Mouse (Mus musculus): ENCODE measurements at regions not wholly inside any gene's neighbourhood (a gene's known extent, or its start where the extent isn't known, plus 50 kb on each side); places are given as distances from the start of the nearest gene placed in this dataset.

- DNase-seq (ENCODE audit: low spot score): no peak
Observed at GRCm38 (mm10) chr5:35162607-35163006, 57.0 kb upstream of the Lrpap1 start.

- no peak for DNase-seq (ENCODE audit: low spot score)
Observed at GRCm38 (mm10) chr5:35162120-35162519, 56.6 kb upstream of the Lrpap1 start.

- no peak for DNase-seq (ENCODE audit: low spot score)
Observed at GRCm38 (mm10) chr5:35160929-35161815, 55.6 kb upstream of the Lrpap1 start.

GRCm38 (mm10) chr5:35159854-35160253 lies 54.3 kb upstream of the Lrpap1 start:
- DNase-seq (ENCODE audit: low spot score): no peak

GRCm38 (mm10) chr5:35159178-35159661 lies 53.7 kb upstream of the Lrpap1 start:
- no peak for DNase-seq (ENCODE audit: low spot score)

- peak; percentile 33 for DNase-seq (ENCODE audit: low spot score)
Observed at GRCm38 (mm10) chr5:35158346-35159047, 52.9 kb upstream of the Lrpap1 start.

GRCm38 (mm10) chr5:35156371-35156770 lies 50.8 kb upstream of the Lrpap1 start:
- DNase-seq (ENCODE audit: low spot score): peak; percentile 48

- no peak for DNase-seq (ENCODE audit: low spot score)
Observed at GRCm38 (mm10) chr5:35155717-35156116, 50.2 kb upstream of the Lrpap1 start.
